Mouse (Mus musculus) right cerebral cortex, postnatal 4 days (tissue): ENCODE measurements around the gene 2700049A03Rik.

ENCODE experiments used
- DNase-seq: peaks from one replicate; pipeline ENCODE4 v3.0.0-alpha.2; 2022

2700049A03Rik gene

DNA sequence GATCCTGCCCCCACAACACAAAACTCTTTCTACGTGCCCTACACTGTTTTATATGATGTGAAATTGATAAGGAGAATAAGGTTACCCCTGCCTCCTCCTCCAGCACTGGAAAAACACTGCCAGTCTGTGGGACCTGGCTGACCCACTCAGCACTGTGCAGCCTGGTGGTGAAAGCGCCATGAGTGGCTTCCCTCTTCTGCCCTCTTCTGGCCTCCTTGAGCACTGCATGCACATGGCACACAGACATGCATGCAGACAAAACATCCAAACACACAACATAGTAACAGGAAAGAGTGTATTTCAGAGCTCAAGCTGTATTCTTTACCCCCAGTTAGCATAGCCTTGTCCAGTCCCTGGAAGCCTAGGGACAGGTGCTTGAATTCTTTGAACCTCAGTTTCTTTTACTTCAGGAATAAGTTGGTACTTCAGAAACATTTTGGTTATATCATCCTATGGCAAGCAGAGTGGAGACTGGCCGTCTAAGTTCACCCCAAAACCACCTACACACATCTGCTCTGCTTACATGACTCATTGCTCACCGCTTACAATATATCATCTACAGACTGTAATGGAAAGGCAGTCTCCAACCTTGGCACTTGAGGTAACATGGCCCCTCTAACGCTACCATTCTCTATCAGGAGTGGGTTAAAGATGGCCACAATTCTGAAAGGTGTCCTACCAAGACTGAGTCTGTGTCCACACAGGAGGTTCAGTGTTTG is 138.0 kb downstream of the 2700049A03Rik start:
- DNase-seq, result no peak

DNA sequence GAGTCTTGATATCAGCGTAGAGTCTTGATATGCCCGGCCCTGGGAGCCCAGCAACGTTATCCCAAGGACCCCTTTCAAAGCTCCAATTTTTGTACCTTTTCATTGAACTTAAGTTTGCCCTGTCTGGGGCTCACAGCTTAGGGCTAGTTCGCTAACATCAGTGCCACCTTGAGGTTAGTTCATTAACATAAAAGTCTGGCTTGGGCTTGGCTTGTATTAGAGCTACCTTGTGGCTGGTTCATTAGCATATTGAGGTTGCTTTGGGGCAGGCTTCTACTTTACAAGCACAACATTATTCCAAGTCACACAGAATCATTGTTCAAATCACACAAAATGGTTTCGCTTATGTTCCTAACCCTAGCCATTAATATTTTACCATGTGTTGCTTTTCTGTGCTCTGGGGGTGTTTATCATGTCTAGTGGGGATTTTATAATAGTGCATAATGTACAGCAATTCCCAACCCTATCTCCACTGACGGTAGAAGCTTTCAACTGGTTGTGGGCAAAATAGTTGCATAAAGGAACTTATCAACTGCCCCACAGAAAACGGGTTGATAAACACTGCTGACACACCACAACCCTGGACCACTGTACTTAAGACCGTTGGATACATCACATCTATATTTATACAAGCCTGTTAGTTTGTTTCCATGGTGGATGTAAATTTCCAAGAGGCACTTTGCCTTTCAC is 139.4 kb downstream of the 2700049A03Rik start:
- no peak for DNase-seq

DNA sequence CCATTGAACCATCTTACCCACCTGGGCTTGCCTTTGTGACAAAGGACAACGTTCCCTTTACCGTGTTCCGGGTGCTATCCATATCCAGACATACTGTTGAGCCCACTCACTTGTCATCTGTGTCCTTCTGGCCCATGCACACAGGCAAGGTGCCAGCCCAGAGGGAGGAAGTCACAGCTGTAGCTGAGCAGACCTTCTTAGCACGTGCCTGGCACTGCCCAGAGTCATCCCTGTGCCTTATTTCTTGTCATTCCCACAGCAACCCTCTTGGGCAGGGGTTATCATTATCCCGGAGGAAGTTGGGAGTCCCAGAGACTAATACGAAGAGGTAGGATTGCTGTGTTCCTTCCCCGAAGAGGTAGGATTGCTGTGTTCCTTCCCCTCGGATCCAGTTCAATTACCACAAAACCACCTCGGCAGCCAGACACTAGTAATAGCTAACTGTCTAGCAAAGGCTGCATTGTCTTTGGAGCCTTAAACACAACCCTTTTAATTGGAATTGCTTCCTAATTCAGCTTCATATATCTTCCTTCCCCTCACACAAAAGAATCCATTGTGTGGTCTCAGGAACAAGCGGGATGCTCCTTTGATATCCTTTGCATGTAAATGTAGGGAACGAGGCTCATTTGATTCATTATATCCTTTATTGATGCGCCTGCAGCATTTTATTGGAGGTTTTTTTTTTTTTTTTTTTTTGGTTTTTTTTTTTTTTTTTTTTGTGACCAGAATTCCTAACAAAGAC is 143.0 kb downstream of the 2700049A03Rik start:
- peak; percentile 26 for DNase-seq

DNA sequence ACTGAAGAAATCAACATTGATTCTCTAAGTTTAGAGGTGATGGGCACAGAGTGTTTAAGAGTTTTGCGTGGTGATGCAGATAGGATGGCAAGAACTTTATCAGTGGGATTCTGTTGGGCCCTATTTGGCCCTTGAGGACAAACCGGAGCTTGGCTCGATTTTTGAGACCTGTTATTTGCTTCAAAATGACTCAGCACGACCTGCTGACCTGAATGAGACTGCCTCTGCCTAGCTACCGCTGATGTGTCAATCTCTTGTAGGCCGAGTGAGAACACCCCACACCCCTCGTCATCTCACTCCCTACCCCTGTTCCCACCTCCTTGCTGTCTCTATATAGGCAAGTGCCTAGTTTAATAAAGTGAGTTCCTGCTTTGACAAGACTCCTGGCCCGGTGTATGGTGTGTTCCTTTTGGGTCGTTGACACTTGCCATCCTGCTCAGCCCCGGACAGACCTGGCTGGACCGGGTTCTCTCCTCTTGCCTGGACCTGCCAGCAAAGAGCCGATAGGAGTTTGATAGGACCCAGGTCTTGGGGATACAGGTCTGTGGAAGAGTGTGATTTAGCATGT is 144.6 kb downstream of the 2700049A03Rik start:
- DNase-seq, result no peak

DNA sequence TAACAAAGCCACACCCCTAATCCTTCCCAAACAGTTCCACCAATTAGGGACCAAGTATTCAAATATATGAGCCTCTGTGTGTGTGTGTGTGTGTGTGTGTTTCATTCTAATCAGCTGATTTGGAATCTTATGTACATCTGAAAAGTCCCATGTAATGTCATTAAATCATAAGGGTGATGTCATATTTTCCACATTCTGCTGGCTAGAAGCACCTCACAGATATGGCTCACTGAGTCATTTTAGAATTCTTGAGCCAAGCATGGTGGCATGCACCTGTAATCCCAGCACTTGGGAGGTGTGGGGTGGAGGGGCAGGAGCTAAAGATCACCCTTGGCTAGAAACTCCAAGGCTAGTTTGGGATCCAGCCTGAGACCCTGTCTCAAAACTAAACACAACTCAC is 148.8 kb downstream of the 2700049A03Rik start:
- DNase-seq, result no peak

DNA sequence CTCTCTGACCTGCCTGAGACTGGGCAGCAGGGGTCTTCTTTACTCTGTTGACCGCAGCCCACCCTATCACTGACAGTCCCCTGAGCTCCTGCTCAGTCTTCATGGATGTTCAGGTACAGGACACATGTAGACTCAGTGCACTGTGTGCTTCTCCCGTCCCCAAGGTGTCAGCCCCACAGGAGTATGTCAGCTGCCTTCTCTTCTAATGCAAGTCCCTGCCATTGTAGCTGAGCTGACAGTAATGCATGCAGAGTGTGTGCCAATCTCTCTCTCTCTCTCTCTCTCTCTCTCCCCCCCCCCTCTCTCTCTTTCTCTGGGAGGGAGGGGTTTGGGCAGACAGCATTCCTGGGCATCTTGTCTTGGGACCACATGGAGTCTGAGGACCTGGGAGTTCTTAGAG is 153.8 kb downstream of the 2700049A03Rik start:
- DNase-seq, result no peak
